Mouse (Mus musculus) NIH3T3 (cell line): ENCODE data around the gene Idnk.

Source experiments
- DNase-seq: peaks from one replicate; pipeline ENCODE4 v3.0.0-alpha.2; 2012; ENCODE audit warnings: low read depth

The Idnk gene

DNA sequence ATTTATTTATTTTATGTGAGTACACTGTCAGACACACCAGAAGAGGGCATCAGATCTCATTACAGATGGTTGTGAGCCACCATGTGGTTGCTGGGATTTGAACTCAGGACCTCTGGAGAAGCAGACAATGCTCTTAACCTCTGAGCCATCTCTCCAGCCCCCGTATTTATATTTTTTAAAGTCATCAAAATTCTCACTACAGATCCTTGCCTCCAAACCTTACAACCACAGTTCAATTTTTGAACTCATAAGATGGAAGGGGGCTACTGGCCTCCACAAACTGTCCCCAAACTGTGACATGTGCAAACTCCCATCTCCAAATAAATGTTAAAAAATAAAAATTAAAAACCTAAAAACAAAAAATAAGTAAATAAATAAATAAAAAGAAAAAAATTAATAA lies 9.7 kb upstream of the Idnk start:
- DNase-seq = no peak

DNA sequence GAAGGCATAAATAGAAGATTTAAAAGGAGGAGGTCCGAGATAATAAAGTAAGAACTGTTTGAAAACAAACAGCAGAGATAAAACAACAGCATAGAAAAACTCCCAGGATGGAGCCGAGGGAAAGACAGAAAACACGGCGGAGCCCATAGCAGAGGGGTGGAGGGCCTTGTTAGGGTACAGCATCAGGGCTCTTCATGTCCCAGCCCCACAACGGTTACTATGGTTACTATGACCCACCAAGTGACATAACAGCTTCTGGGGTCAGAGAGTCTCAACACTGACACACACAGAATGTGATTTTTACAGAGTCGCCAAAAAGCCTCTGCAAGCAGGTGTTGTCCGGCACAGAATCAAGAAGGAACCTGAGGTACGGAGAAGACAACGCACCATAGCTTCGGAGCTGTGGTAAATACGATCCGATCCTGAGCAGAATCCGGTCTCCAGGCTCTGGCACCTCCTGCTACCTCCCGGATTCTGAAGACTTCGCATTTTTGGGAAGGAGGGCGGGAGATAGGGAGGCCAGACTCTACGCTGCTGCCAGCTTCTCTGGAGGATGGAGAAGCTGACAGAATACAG lies 9.1 kb upstream of the Idnk start:
- DNase-seq = peak; percentile 68

DNA sequence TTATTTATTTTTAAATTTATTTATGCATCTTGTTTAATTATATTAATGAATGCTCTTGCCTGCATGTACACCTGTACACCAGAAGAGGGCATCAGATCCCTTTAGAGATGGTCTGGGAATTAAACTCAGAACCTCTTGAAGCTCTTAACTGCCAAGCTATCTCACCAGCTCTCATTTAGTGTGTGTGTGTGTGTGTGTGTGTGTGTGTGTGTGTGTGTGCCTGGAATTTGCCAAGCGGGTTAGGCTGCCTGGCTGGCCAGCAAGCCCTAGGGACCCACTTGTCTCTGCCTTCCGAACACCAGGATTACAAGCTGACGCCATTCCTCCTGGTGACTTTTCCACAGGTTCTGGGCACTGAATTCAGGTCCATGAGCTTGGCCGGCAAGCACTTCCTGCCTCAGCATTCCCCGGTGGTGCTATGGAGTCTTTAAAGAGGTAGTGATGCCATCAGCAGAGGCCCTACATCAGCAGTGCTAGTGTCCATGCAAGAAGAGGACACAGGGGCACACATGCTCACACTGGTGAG lies 8.4 kb upstream of the Idnk start:
- peak; percentile 53 for DNase-seq

DNA sequence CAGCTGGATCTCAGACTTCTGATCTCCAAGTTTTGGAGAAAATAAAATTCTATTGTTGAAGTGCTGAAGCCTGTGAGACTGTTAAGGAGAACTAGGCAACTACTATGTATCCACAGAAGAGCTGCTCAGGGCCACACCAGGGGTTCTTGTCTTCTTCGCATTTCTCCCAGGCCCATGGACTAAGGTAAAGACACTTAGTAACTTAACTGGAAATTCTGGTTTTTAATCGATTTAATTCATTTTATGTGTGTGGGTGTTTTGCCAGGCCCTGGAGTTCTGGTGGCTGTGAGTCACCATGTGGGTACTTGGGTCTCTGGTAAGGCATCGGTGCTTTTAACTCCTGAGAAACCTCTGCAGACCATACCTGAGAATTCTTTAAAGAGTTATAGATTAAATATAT lies 7.8 kb upstream of the Idnk start:
- DNase-seq = no peak

DNA sequence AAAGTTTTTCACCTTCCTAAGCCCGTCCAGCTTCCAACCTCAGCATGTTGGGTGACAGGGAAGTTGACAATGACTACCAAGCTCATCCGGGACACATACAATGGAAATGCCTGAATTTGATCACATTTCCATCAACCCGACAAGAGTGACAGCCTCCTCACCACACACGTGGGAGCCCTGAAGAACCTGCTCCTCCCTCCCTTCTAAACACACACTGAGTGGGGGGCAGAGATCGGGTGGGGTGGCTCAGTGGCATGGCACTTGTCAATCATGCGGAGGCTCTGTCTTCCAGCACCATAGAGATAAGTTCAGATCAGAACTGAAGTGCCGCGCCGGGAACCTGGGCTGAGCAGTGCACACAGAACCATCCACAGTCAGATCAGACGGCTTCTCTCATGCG lies 7.0 kb upstream of the Idnk start:
- no peak for DNase-seq

DNA sequence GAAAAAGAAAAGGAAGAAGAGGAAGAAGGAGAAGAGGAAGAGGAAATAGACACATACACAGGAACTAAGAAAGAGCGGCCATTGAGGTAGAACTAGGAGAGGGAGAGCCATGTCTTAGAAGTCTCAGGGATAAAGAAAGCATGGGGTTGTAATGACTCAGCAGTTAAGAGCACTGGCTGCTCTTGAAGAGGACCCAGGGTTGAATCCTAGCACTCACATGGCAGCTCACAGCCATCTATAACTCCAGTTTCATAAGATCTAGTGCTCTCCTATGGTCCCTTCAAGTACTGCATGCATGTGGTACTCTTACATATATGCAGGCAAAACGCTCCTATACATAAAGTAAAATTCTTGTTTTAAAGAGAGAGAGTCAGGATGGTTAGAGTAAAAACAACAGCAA lies 1.4 kb upstream of the Idnk start:
- DNase-seq = no peak

DNA sequence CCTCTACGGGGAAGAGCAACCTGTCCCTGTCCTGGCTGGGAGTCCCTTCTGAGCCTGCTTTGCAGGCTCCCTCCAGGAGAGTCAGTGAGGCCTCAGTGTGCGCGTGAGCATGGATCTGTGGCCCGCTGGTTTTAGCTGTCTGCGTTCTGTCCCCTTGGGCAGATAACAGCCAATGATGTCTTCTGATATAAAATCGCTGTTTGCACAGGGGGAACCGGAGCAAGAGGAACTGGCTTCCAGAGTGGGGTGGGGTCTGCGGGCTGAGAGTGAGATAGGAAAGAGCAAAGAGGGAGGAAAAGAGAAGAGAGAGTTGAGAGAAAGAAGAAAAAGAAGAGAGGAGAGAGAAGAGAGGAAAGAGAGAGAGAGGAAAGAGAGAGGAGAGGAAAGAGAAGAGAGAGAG lies 413 bp upstream of the Idnk start:
- DNase-seq = no peak

DNA sequence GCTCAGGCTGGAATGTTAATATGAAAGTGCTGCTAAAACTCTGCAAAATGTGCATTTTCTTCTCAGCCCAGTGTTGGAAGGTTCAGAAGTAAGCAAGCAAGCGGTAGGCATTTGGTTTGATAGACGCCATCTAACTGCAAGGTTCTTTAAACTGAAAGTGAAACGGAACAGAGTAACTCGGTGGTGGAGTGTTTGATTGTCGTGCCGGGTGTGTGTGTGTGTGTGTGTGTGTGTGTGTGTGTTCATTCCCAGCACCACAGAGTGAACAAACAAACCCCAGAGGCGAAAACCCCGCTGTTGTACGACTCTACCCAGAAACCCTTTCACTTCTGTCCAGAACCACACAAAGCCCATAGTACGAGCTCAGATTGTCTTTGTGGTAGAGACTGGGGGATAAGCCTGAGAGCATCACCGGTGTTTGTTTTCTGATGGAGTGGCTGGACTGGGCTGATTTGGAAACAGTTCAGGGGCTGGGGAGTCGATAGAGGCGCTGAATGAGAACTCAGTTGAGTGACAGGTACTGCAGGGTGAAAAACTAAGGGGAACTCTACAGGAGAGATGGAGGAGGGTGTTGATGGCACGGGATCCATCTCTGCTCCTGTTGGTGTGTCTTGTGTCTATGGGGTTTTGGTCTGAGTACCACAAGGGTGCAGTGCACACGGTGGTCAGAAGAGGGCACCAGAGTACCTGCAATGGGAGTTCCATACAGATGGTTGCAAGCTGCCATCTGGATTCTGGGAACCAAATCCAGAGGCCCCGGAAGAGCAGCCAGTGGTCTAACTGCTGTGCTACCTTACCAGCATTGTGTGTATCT lies 857 bp downstream of the Idnk start:
- peak; percentile 95 for DNase-seq

DNA sequence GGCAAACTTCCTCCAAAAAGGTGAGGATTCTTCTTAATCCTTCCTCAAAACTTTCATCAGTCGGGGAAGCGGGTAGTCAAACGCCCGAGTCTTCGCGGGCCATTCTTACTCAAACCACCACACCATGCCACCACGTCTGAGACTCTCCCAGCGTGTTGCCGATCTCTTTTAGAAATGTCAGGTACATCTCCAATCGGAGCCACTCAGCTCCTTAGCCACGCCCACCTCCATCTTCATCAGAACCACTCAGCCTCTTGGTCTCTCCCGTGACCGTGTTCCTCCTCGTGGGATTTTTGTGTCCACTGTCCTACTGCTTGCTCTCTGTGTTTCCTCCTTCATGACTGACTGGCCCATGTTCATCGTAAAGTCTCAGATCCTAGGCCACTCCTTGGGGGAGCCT lies 3.3 kb downstream of the Idnk start:
- DNase-seq = no peak

DNA sequence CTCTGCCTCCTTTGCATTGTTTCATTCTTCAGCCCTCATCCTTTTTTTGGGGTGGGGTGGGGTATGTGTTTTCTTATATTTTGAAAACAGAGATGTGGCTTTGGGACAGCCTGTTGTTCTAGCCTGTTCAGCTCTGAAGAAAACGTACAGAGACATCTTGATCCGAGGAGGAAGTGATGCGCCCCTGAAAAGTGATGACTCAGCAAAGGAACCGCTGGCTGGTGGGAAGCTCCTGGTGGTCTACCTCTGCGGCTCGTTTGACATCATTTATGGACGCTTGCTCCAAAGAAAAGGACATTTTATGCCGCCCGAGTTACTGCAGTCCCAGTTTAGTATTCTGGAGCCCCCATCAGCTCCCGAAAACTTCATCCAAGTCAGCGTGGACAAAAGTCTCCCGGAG lies 5.9 kb downstream of the Idnk start:
- DNase-seq = no peak

DNA sequence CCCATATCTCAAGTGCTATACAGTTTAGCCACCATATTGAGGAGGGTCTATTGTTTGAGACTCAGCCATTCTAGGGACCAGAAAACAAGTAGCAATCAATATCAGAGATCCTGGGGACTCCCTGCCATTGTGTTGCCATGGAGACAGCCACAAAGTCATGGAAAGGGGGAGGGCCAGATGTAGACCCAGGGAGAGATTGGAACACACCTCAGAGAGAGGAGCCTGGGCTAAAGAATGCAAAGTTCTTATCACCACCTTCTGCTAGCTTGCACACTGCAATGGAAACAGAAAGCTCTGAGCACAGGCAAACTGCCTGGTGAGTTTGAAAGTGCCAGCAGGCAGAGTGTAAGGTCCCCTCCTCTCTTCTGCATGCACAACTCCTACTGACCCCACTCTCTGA lies 10.7 kb downstream of the Idnk start:
- DNase-seq = no peak

DNA sequence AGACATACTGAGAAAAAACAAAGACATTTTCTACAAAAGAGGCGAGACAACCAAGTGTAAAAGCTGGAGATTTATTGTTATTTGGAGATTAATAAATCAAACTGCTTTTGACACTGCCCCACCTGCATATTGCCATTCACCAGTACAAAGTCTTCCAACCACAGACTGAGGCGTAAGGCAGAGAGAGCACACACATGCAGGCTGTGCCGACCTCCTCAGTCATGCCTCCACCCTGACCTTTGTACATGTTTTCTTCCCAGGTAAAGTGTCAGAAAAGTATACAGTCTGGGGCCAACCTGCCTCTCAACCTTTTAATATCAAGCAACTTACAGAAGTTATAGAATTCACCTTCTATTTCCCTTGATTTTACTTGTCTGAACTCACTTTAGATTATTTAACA lies 18.7 kb downstream of the Idnk start:
- no peak for DNase-seq

DNA sequence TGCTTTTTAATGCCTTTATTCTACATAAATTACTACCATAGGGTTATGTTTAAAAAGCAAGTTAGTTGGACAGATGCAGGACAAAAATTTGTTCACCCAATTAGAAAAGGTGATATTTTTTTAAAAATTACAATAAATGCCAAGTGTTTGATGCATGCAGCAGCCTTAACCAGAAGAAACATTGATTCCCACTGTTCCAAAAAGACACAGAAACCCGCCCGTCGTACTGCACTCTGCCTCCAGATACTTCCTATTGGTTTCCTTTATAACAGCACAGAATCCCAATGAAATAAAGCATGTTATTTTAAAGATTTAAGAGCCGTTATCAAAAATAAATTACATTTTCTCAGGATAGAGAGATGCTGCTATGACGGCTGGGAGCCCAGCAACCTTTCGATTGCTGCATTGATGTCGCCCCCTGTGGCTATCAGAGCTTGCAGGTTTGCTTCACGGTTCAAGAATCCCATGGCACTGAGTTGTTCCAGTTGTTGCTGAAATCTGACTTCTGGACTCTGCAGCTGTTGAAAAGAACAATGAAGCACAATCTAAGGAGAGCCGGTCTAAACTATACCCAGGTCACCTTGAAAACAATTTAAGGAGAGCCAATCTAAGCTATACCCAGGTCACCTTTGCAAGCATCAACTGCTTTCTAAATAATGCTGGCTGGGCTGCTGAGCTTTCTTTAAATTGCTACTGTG lies 20.2 kb downstream of the Idnk start:
- no peak for DNase-seq

DNA sequence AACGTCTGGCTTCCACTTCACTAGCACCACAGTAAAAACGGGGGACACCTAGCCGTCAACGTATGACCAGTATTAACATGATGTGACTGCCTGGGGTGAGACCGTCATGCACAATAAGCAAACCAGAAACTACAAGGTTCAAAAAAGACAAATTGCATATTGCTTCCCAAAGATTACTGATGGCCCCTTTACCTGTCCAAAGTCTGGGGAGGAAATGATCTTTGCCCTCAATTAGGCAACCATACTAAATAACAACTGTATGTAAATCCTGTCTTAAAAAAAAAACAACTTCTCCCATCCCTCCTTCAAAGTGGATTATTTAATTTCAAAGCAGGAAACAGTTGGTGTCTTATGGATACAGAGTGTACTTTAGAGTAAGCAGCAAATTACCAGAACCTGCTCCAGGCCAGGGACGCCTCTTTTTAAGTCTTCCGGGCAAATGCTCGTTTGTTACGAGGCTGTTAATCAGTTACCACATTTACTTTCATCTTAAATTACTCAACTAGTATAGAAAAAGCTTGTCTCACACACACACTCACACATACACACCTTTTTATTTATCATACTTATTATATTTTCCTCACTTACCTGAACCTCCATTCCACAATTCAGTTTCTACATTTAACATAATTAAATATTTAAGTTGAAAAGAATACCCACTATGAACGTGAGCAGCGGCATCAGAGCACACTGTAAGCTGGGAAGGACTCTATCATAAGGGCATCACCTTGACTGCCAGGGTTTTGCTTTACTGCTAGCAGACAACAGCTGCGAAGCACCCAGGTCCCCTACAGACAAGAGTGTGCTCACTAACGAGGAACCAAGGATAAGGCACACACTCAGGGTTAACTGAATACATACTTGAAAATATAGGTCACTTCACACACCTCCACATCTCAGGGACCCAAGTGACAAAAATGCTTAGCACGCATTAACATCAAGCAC lies 24.4 kb downstream of the Idnk start:
- no peak for DNase-seq

DNA sequence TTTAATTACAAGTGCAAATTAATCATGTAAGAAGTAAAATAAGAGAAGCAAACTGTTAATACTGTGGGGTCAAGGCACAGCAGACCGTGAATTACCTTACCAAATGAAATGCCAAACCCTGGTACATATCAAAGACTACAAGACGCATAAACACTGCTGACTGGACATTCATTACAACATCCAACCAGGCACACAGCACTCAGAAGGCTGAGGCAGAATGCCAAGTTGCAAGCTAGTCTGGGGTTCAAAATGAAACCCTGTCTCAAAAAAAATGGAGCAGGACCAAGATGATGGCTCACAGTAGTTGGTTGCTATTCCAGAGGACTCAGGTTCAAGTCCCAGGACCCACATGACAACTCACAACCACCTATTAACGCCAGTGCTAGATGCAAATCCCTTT lies 26.7 kb downstream of the Idnk start:
- no peak for DNase-seq

DNA sequence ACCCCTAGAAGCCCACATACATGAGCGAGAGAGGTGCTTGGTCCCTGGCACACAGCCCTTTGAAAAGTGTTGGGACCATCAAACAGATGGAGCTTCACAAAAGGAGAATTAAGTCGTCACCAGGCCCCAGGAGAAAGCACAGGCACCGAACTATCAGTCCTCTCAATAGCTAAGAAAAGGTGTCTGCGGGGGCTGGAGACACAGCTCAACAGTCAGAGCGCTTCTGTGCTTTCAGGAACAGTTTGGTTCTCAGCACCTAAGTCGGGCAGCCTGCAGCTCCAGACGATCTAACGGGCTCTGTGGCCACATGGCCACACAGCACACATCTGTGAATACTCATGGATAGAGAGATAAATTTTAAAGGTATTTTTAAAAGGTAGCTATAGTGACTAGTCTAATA lies 28.8 kb downstream of the Idnk start:
- DNase-seq = no peak

DNA sequence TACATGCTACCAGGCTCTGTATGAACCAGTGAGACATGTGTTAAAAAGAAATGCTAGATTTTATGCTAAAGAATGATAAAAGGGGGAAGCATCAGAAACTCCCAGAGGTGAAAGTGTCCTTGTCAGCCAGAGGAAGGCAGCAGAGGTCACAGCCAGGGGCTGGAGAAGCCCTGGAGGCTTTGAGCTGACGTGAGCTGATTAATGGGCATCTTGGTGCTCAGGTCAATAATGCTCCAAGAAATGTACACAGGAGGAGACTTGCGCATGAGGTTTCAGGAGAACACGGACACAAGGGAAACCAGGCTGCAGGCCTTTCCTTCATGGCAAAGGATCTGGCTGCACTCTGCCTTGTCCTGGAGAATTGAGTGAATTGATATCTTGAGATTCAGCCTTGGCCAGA lies 30.3 kb downstream of the Idnk start:
- DNase-seq = no peak

DNA sequence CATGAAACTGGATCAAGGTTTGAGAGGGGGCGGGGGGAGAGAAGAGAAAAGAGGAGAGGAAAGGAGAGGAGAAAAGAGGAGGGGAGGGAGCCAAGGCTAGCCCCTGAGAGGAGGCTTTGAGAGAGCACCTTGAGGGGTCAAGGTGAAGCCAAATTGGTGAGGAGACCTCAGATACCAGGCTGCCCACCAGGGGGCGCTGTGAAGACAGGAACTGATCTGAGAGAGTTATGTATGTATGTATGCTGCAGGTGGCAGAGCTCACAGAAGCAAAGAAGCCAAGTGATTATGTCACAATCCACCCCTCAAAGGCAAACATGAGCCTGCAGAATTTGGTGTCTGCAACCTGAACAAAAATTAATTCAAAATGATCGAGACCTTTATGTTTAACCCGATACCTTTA lies 31.0 kb downstream of the Idnk start:
- peak; percentile 86 for DNase-seq

DNA sequence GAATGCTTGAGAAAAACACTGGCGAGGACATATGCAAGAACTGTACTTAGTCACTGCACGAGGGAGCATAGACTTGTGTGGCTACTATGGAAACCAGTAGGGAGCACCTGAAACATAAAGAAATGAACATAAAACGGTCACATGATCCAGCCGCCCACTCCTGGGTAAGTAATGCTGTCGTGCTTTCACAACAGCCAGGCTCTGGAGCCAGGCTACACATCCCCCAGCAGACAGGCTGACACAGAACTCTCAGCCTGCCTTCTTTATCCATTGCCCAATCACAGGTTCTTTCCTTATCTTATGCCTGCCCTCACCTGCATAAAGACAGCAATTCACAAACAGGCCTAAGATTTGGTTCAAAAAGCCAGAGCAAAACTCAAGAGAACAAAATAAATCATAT lies 32.0 kb downstream of the Idnk start:
- DNase-seq = peak; percentile 5

DNA sequence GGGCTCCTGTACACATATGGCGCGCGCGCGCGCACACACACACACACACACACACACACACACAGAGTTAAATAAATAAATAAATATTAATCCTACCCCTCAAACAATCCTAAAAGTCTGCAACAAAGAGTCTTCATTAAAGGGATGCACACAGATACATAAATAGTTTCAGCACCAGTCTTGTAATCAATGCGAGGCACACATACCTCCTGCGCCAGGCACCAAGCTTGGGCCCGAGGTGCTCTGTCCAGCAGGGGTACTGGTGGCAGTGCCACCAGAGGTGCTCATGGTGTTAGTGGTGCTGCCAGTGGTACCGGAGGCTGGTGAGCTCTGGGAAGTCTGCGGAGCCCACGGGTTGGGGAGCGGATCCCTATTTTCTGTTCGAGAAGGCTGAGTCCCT lies 34.1 kb downstream of the Idnk start:
- no peak for DNase-seq

DNA sequence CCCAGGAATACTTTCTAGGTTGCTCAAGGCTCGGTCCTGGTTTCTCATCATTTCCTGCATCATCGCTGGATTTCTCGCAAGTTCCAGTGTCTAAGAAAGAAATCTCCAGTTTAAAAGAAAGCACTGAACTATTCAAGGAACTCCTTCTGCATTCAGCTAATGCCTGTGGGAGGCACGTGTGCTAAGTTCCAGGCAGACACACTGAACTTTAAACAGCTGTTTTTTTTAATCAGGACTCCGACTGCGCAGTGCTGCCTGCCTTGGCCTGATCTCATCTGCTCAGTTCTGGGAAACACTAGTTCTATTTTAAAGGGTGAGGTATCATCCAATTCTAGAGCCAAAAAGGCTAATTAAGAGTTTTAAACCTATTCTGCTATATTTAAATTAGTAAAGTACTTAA lies 34.7 kb downstream of the Idnk start:
- no peak for DNase-seq

DNA sequence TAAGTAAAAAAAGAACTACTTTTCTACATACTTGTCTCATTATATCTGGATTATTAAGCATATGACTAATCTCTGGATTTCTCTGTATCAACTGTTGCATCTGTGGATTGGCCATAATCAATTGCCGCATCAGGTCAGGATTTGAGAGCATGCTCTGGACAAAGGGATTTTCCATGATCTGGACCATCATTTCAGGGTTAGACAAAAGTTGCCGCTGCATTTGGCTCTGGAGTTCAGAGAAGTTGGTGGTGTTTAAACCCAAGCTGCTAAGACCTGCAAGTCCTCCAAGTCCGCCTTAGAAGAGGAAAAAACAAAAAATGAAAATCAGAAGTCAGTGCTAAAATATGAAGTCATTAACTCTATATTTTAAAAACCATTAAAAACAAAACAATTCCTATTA lies 35.8 kb downstream of the Idnk start:
- no peak for DNase-seq
